Comparison of ENCODE assay signal across 12 mouse cellular contexts in genomic region chr5:46541333-46542324, GRCm38 (mm10).
"Had no signal": no experiment of that assay in that cellular context is flagged by ENCODE, and none has a peak within 500 bp of the region (broad histone marks: within the 10 kb centered on the region; RNA-seq: fewer than 3 reads in every experiment).

No protein-coding gene starts in this region.

- H3K9ac ChIP-seq: liver, embryonic 13.5 days; stomach, embryonic 15.5 days had no signal

- H3K4me2 ChIP-seq: liver, embryonic 13.5 days; midbrain, embryonic 11.5 days; stomach, embryonic 15.5 days had no signal

- DNase-seq: kidney, postnatal 14 days; kidney, postnatal 4 days; liver, embryonic 13.5 days; lung, adult 2 months; lung, postnatal 14 days; lung, postnatal 4 days; midbrain, embryonic 14.5 days; right cerebral cortex, postnatal 25 days; spleen, adult 18-20 months; thymus, postnatal 25 days had no signal

- H3K36me3 ChIP-seq: liver, embryonic 13.5 days; stomach, embryonic 15.5 days had no signal

- H3K9me3 ChIP-seq: liver, embryonic 13.5 days; stomach, embryonic 15.5 days had no signal

- H3K27me3 ChIP-seq: liver, embryonic 13.5 days; stomach, embryonic 15.5 days had no signal

- H3K4me1 ChIP-seq: liver, embryonic 13.5 days; stomach, embryonic 15.5 days had no signal

- H3K27ac ChIP-seq: liver, embryonic 13.5 days; stomach, embryonic 15.5 days had no signal

- H3K4me3 ChIP-seq: liver, embryonic 13.5 days; stomach, embryonic 15.5 days had no signal
